Mouse (Mus musculus): Measurements from ENCODE around the gene Psen1.

DNA sequence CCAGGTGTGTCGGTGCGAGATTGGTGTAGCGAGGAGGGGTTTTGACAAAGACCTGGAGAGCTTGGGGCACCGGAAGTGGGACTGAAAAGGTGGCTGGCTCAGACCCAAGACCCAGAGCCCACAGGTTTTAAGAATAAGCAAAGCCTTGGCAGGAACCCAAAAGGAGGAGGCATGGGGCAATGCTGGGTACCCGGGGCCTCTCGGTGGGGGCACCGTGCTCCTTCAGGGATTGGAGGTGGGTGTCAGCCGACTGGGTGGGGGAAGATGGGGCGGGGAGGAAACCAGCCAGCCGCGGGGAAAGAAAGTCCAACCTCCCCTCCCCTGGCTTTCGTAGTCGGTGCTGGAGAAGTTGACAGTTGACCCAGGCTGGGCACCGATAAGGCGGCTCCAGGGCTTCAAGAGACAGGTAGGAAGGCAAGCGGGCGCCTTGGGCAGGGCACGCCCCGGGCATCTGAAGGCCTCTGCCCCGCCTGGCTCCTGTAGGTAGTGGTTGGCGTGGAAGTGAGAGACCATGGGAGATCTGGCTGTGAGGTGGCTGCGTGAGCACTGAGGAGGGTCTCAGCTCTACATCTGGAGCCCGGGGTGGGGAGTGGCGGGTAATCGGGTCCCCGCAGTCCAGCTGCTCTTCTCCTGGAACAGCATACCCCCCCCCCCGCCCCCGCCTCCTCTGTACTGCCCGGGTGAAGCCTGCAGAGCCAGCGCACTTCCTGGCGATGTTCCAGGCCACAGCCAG lies 75.5 kb downstream of the Psen1 start, which contains the start of gene Papln:
- TF ChIP-seq USF1 (IDR thresholded peaks at IDR 0.05; ENCODE audit: low read depth, low read length) (no peak), MXI1 (IDR thresholded peaks at IDR 0.05; ENCODE audit: low read depth, low read length) (no peak), HCFC1 (IDR thresholded peaks at IDR 0.05; ENCODE audit: low read depth, low read length) (no peak), POLR2A (IDR thresholded peaks at IDR 0.05; ENCODE audit: low read depth, low read length) (no peak), CTCF (conservative IDR thresholded peaks at IDR 0.05 in 1 of 2, IDR thresholded peaks at IDR 0.05 in 1 of 2; ENCODE audit: low read depth in 2 of 2, low read length in 2 of 2) (no peak), GABPA (IDR thresholded peaks at IDR 0.05; ENCODE audit: insufficient replicate concordance, low read depth, low read length) (no peak), CHD1 (IDR thresholded peaks at IDR 0.05; ENCODE audit: low read depth, low read length) (no peak), EP300 (IDR thresholded peaks at IDR 0.05; ENCODE audit: low read length) (no peak), JUND (conservative IDR thresholded peaks at IDR 0.05; ENCODE audit: low read depth, low read length) (no peak), ZNF384 (IDR thresholded peaks at IDR 0.05; ENCODE audit: low read depth, low read length) (no peak)

Data from CH12.LX (cell line).